Mouse (Mus musculus) macrophage (primary cell): Measurements from ENCODE around the gene T. TPM values are rescaled to one million over a fixed set of nuclear protein-coding genes. Genes with fewer than 3 reads are reported as not detected.

ENCODE experiments used
- polyA plus RNA-seq: library from polyadenylated mRNA; stranded (reverse); fragments of 250-400 nt; gene quantifications from 3 replicates; pipeline ENCODE4 v1.2.4, GENCODE M21; 2018; ENCODE audit warnings: inconsistent platforms

T gene
- polyA plus RNA-seq, 1 experiment from 2014 or later = not detected

Other genes starting within 250 kb of the T start
- gene Ccr6, start 198.4 kb upstream of the T start, polyA plus RNA-seq = not detected in 3 replicates
- 257 to 456 TPM (median 376 TPM) in 3 replicates for gene Mpc1, start 151.5 kb upstream of the T start, polyA plus RNA-seq
- 85.8 to 210 TPM (median 182 TPM) in 3 replicates for gene Sft2d1, start 123.3 kb upstream of the T start, polyA plus RNA-seq
- 0.10 to 0.25 TPM (median 0.14 TPM) in 3 replicates for gene Prr18, start 97.0 kb upstream of the T start, polyA plus RNA-seq
- gene T2, start 78.4 kb upstream of the T start, polyA plus RNA-seq = not detected in 3 replicates
- 0.13 to 0.49 TPM (median 0.27 TPM) in 3 replicates for gene Pde10a, start 90.9 kb downstream of the T start, polyA plus RNA-seq
- gene Gm17087, start 132.5 kb downstream of the T start, polyA plus RNA-seq = not detected in 3 replicates